Mouse (Mus musculus) G1E (cell line): Measurements from ENCODE around the gene Dusp3. TPM values are rescaled to one million over a fixed set of nuclear protein-coding genes. Genes with fewer than 3 reads are reported as not detected.

Experiments used
- ATAC-seq: 2 replicates; pipeline ENCODE4 v1.8.0; 2016; ENCODE audit warnings: mild to moderate bottlenecking; ENCODE audit not compliant: insufficient number of reproducible peaks, poor library complexity, low FRiP score, severe bottlenecking; ENCODE audit errors: extremely low read depth
- DNase-seq: peaks from one replicate; pipeline ENCODE4 v3.0.0; 2012; ENCODE audit warnings: low spot score
- H3K27me3 ChIP-seq: 2 replicates; pipeline ENCODE4 v1.6.1; 2012; ENCODE audit warnings: mild to moderate bottlenecking, low read length, inconsistent platforms; ENCODE audit not compliant: insufficient read depth
- H3K36me3 ChIP-seq: replicated peaks from 2 replicates; pipeline ENCODE3; 2012; ENCODE audit warnings: mild to moderate bottlenecking, inconsistent platforms
- H3K4me1 ChIP-seq: 2 replicates; pipeline ENCODE4 v1.6.1; 2012; ENCODE audit warnings: low read depth, low read length, inconsistent platforms, mixed read lengths; ENCODE audit not compliant: insufficient read depth
- H3K4me3 ChIP-seq: 2 replicates; pipeline ENCODE4 v1.5.1; 2012; ENCODE audit warnings: low read depth, mild to moderate bottlenecking, inconsistent platforms, low read length, moderate library complexity, mixed read lengths
- H3K9me3 ChIP-seq: replicated peaks from 2 replicates; pipeline ENCODE4 v1.6.1; 2012; ENCODE audit warnings: inconsistent platforms
- CTCF ChIP-seq: IDR thresholded peaks from 2 replicates; pipeline ENCODE4 v1.5.1; 2012; ENCODE audit warnings: low read depth, low read length, inconsistent platforms, mixed read lengths
- GATA1 ChIP-seq: IDR thresholded peaks from 2 replicates; pipeline ENCODE4 v1.6.1; 2012; ENCODE audit warnings: borderline replicate concordance, low read length, inconsistent platforms, mixed read lengths
- GATA2 ChIP-seq: IDR thresholded peaks from 2 replicates; pipeline ENCODE4 v1.6.1; 2012; ENCODE audit warnings: low read depth, low read length, inconsistent platforms, borderline replicate concordance
- POLR2AphosphoS5 ChIP-seq: IDR thresholded peaks from 2 replicates; pipeline ENCODE4 v1.6.1; 2012; ENCODE audit warnings: low read depth, low read length, inconsistent platforms; ENCODE audit not compliant: insufficient replicate concordance
- TAL1 ChIP-seq: conservative IDR thresholded peaks from 2 replicates; pipeline ENCODE4 v1.6.1; 2012; ENCODE audit warnings: low read depth, low read length, inconsistent platforms, mixed read lengths
- polyA plus RNA-seq: library from polyadenylated mRNA; stranded (reverse); fragments of >175 nt; gene quantifications from 2 replicates; pipeline ENCODE4 v1.2.3, GENCODE M21; 2012
- total RNA-seq, 2 experiments: library from RNA; stranded (forward) in 1 of 2; stranded (reverse) in 1 of 2; fragments of 200-1000 nt in 1 of 2; fragments of >200 nt in 1 of 2; fragmentation: Nextera tagmentation in 1 of 2; gene quantifications; 2 replicates each; pipeline ENCODE4 v1.2.3; 2014 to 2017

Dusp3 gene
- total and polyA plus RNA-seq, 3 experiments, result 3.4 to 17.3 (median 16.0) TPM

- TF ChIP-seq CTCF (no peak), GATA2 (no peak), TAL1 (no peak), GATA1 (no peak), POLR2AphosphoS5 (no peak)
- Histone ChIP-seq H3K9me3 (no peaks in the 10 kb centered on the region), H3K4me1 (peaks cover 18% of the 10 kb centered on the region), H3K36me3 (no peaks in the 10 kb centered on the region), H3K27me3 (peaks cover 31% of the 10 kb centered on the region), H3K4me3 (no peak overlapping the region)
- DNase-seq (no peak), ATAC-seq (no peak)
These were observed 3.8 kb downstream of the Dusp3 start for GRCm38 (mm10) chr11:101982981-101983411.

GRCm38 (mm10) chr11:101981850-101982249 is 5.0 kb downstream of the Dusp3 start:
- peaks cover 26% of the 10 kb centered on the region for H3K27me3 ChIP-seq
- DNase-seq (no peak), ATAC-seq (no peak)
- peaks cover 18% of the 10 kb centered on the region for H3K4me1 ChIP-seq
- no peak overlapping the region for H3K4me3 ChIP-seq
- no peaks in the 10 kb centered on the region for H3K9me3 ChIP-seq
- TF ChIP-seq GATA1 (no peak), CTCF (no peak), GATA2 (no peak), TAL1 (no peak), POLR2AphosphoS5 (no peak)
- no peaks in the 10 kb centered on the region for H3K36me3 ChIP-seq

- Histone ChIP-seq H3K4me1 (peaks cover 12% of the 10 kb centered on the region), H3K4me3 (no peak overlapping the region), H3K36me3 (no peaks in the 10 kb centered on the region), H3K9me3 (no peaks in the 10 kb centered on the region), H3K27me3 (peaks cover 23% of the 10 kb centered on the region)
- DNase-seq (no peak), ATAC-seq (no peak)
- TF ChIP-seq TAL1 (no peak), GATA1 (no peak), GATA2 (no peak), CTCF (no peak), POLR2AphosphoS5 (no peak)
These were observed 6.1 kb downstream of the Dusp3 start for GRCm38 (mm10) chr11:101980603-101981157.

- H3K27me3 ChIP-seq, result peaks cover 13% of the 10 kb centered on the region
- ATAC-seq, result no peak
- H3K9me3 ChIP-seq, result no peaks in the 10 kb centered on the region
- H3K4me3 ChIP-seq, result no peak overlapping the region
- no peak for DNase-seq
- peaks cover 3% of the 10 kb centered on the region for H3K4me1 ChIP-seq
- TF ChIP-seq GATA1 (no peak), CTCF (no peak), TAL1 (no peak), GATA2 (no peak), POLR2AphosphoS5 (no peak)
- H3K36me3 ChIP-seq, result no peaks in the 10 kb centered on the region
These were observed 7.7 kb downstream of the Dusp3 start for GRCm38 (mm10) chr11:101979140-101979539.

GRCm38 (mm10) chr11:101976949-101977348 is 9.9 kb downstream of the Dusp3 start:
- H3K9me3 ChIP-seq, result no peaks in the 10 kb centered on the region
- peaks cover 2% of the 10 kb centered on the region; the same call in 1 of the 2 replicates for H3K27me3 ChIP-seq
- no peaks in the 10 kb centered on the region for H3K36me3 ChIP-seq
- H3K4me3 ChIP-seq, result no peak overlapping the region
- no peak for DNase-seq
- TF ChIP-seq GATA1 (no peak), POLR2AphosphoS5 (no peak), TAL1 (no peak), CTCF (no peak), GATA2 (no peak)
- ATAC-seq, result no peak
- no peaks in the 10 kb centered on the region for H3K4me1 ChIP-seq

GRCm38 (mm10) chr11:101974923-101975322 is 11.9 kb downstream of the Dusp3 start:
- no peaks in the 10 kb centered on the region for H3K9me3 ChIP-seq
- TF ChIP-seq GATA2 (no peak), CTCF (no peak), POLR2AphosphoS5 (no peak), GATA1 (no peak)
- ATAC-seq (no peak), DNase-seq (no peak)
- H3K36me3 ChIP-seq, result no peaks in the 10 kb centered on the region
- no peaks in the 10 kb centered on the region for H3K4me1 ChIP-seq
- no peak overlapping the region for H3K4me3 ChIP-seq
- H3K27me3 ChIP-seq, result no peaks in the 10 kb centered on the region; the same call in 1 of the 2 replicates
